Mouse (Mus musculus) intestine, embryonic 16.5 days (tissue): Measurements from ENCODE around the gene Igf1. TPM values are rescaled to one million over a fixed set of nuclear protein-coding genes. Genes with fewer than 3 reads are reported as not detected.

Experiments
- ATAC-seq: fragments of 200-750 bp; cut with Nextera tagmentation; 2 replicates; pipeline ENCODE4 v1.8.0; 2017; ENCODE audit warnings: moderate TSS enrichment, moderate library complexity
- H3K27ac ChIP-seq: fragments of 300-500 bp; sonication (generic); 2 replicates; pipeline ENCODE4 v1.5.1; 2014; ENCODE audit warnings: mild to moderate bottlenecking, low read length
- H3K27me3 ChIP-seq: fragments of 300-500 bp; sonication (generic); replicated peaks from 2 replicates; pipeline ENCODE4 v1.6.1; 2014; ENCODE audit warnings: low read length, control low read depth, mixed read lengths; ENCODE audit not compliant: control insufficient read depth, insufficient read depth
- H3K36me3 ChIP-seq: fragments of 300-500 bp; sonication (generic); 2 replicates; pipeline ENCODE4 v1.6.1; 2014; ENCODE audit warnings: low read length, control low read depth; ENCODE audit not compliant: control insufficient read depth, insufficient read depth
- H3K4me1 ChIP-seq: fragments of 300-500 bp; sonication (generic); 2 replicates; pipeline ENCODE4 v1.6.1; 2014; ENCODE audit warnings: low read length, control low read depth, mixed read lengths; ENCODE audit not compliant: control insufficient read depth, insufficient read depth
- H3K4me2 ChIP-seq: fragments of 300-500 bp; sonication (generic); 2 replicates; pipeline ENCODE4 v1.6.1; 2014; ENCODE audit warnings: low read depth, low read length, control low read depth
- H3K4me3 ChIP-seq: fragments of 300-500 bp; sonication (generic); 2 replicates; pipeline ENCODE4 v1.5.1; 2014; ENCODE audit warnings: mild to moderate bottlenecking, low read length
- H3K9ac ChIP-seq: fragments of 300-500 bp; sonication (generic); 2 replicates; pipeline ENCODE4 v1.6.1; 2014; ENCODE audit warnings: low read depth, low read length
- H3K9me3 ChIP-seq: fragments of 300-500 bp; sonication (generic); 2 replicates; pipeline ENCODE4 v1.6.1; 2016; ENCODE audit warnings: low read length, control low read depth; ENCODE audit not compliant: control insufficient read depth
- WGBS: fragments of 180-500 bp; shearing (Covaris S2); extraction: QIAGEN DNeasy Blood & Tissue Kit; methylation state at CpG from one replicate; pipeline ENCODE4 v1.1.7; 2014; 5-methylcytosine and 5-hydroxymethylcytosine counted together
- polyA plus RNA-seq: library from polyadenylated mRNA; unstranded; fragments of >200 nt; fragmentation: Nextera tagmentation; extraction: Ambion mirVana; gene quantifications from 2 replicates; pipeline ENCODE4 v1.2.1, GENCODE M21; 2015

Gene Igf1
- polyA plus RNA-seq, 1 experiment from 2014 or later, result 36.2 TPM

DNA sequence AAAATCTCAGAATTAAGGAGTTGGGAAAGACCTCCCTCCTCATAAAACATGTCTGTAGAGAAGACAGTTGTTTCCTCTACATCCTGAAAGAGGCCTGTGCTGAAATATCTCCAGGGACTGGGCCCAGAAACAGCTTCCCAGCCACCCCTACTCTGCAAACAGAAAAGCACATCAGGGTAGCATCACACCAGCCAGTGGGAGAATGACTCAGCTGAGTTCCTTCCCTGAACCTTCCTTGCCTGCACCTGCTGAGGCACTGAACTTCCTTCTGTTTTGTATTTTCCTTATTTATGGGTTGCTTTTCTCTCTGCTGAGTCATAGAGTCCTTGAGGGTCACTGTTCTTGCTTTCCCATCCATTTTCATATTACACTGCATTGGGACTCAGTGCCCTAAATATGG, 31.8 kb downstream of the Igf1 start:
- Histone ChIP-seq H3K9me3 (no peaks in the 10 kb centered on the region), H3K4me3 (no peak overlapping the region), H3K9ac (no peak overlapping the region), H3K4me1 (no peaks in the 10 kb centered on the region), H3K36me3 (no peaks in the 10 kb centered on the region), H3K27me3 (no peaks in the 10 kb centered on the region), H3K4me2 (no peak overlapping the region), H3K27ac (no peak overlapping the region)
- ATAC-seq, result no peak

DNA sequence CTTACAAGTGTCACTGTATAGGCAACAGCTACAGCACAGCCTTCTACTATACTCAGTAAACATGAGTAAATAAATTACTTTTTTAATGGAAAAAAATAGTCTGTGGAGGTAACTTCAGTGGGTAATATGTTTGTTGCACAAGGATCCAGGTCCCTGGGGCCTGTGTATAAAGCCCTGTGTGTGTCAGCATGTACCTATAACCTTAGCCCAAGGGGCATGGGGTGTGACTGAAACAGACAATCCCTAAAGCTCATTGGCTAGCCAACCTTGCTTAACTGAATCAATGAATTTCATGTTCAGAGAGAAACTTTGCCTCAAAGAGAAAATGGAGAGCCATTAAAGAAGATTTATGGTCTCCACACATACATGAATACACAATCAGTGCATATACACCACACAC, 34.2 kb downstream of the Igf1 start:
- no peaks in the 10 kb centered on the region for H3K36me3 ChIP-seq
- no peaks in the 10 kb centered on the region for H3K4me1 ChIP-seq
- H3K9ac ChIP-seq, result no peak overlapping the region
- H3K27me3 ChIP-seq, result no peaks in the 10 kb centered on the region
- no peak overlapping the region for H3K4me3 ChIP-seq
- no peak overlapping the region for H3K4me2 ChIP-seq
- no peak for ATAC-seq
- no peak overlapping the region for H3K27ac ChIP-seq
- H3K9me3 ChIP-seq, result no peaks in the 10 kb centered on the region

- no peak overlapping the region for H3K9ac ChIP-seq
- H3K27ac ChIP-seq, result no peak overlapping the region
- H3K36me3 ChIP-seq, result no peaks in the 10 kb centered on the region
- 90% methylated on average over 1 of the region's 1 CpGs for WGBS
- H3K4me3 ChIP-seq, result no peak overlapping the region
- no peaks in the 10 kb centered on the region for H3K4me1 ChIP-seq
- no peak for ATAC-seq
- no peaks in the 10 kb centered on the region for H3K9me3 ChIP-seq
- H3K27me3 ChIP-seq, result no peaks in the 10 kb centered on the region
- H3K4me2 ChIP-seq, result no peak overlapping the region
These were observed 35.2 kb downstream of the Igf1 start for GRCm38 (mm10) chr10:87893272-87893671.

GRCm38 (mm10) chr10:87894461-87895120, 36.5 kb downstream of the Igf1 start:
- H3K9ac ChIP-seq, result no peak overlapping the region
- no peaks in the 10 kb centered on the region for H3K36me3 ChIP-seq
- ATAC-seq, result no peak
- no peak overlapping the region for H3K4me2 ChIP-seq
- H3K27ac ChIP-seq, result no peak overlapping the region
- no peaks in the 10 kb centered on the region for H3K27me3 ChIP-seq
- H3K4me3 ChIP-seq, result no peak overlapping the region
- no peaks in the 10 kb centered on the region for H3K4me1 ChIP-seq
- 74% methylated on average over 4 of the region's 4 CpGs for WGBS
- H3K9me3 ChIP-seq, result no peaks in the 10 kb centered on the region

DNA sequence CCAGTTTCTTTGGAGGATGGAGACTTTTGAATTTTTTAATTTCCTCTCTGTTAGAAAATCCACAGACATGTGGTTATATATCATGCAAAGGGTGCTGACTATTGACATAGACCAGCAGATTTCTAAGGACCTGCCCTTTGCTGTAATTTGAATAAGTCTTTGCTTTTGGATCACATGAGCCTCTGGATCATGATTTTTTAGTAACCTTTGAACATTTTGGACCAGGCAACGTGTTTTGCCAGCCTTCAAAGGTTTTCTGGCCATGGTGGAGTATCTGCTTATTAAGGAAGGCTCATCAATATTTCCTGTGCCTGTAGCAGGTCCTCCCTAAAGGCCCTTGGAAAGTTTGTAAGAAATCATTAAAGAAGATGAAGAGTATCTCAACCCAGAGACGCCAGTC, 37.3 kb downstream of the Igf1 start:
- H3K4me1 ChIP-seq, result no peaks in the 10 kb centered on the region
- WGBS, result 60% methylated on average over 2 of the region's 2 CpGs

DNA sequence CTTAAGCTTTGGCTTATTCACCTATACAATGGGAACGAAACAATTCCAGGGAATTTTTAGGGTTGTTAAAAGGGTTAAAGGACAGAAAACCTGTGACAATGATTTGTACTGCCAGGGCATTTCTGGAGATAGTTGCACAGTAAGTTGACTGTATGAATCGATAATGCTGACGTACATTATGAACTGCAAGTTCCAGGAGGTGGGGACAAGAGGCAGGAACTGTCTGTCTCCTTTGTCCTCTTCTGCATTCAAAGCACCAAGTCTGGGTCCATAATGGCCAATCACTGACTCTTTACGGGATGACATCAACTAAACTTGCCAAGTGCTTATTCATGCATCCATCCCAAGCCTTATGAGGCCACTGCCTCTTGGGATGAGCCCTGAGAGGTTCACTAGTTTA, 39.3 kb downstream of the Igf1 start:
- H3K27me3 ChIP-seq, result no peaks in the 10 kb centered on the region
- H3K4me2 ChIP-seq, result no peak overlapping the region
- WGBS, result 89% methylated on average over 4 of the region's 4 CpGs
- no peak overlapping the region for H3K9ac ChIP-seq
- H3K36me3 ChIP-seq, result no peaks in the 10 kb centered on the region
- ATAC-seq, result no peak
- H3K27ac ChIP-seq, result no peak overlapping the region
- no peak overlapping the region for H3K4me3 ChIP-seq
- H3K9me3 ChIP-seq, result no peaks in the 10 kb centered on the region
- no peaks in the 10 kb centered on the region for H3K4me1 ChIP-seq

More for the DNA sequence above, 37.3 kb downstream of the Igf1 start:
- Histone ChIP-seq H3K9me3 (no peaks in the 10 kb centered on the region), H3K36me3 (no peaks in the 10 kb centered on the region), H3K27me3 (no peaks in the 10 kb centered on the region), H3K27ac (no peak overlapping the region), H3K9ac (no peak overlapping the region), H3K4me2 (no peak overlapping the region), H3K4me3 (no peak overlapping the region)
- ATAC-seq, result no peak

DNA sequence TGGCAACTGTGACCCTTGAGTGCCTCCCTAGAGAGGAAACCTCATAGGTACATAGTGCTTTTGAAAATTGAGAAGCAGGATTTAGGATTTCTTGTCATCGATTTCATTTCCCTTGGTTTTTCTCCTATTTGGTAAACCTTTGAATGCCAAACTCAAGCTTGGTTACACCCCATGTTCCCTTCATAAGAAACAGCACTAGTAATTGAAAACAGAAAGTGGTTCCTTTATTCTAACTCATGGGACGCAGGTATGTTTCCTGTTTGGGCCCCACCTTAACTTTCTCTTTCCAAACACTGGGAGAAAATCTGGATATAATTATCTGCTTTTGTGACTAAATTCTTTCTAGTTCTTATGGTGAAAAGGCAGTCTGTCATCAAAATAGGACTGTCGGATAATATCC, 40.8 kb downstream of the Igf1 start:
- no peak overlapping the region for H3K27ac ChIP-seq
- no peaks in the 10 kb centered on the region for H3K4me1 ChIP-seq
- no peaks in the 10 kb centered on the region for H3K9me3 ChIP-seq
- H3K9ac ChIP-seq, result no peak overlapping the region
- no peak for ATAC-seq
- no peak overlapping the region for H3K4me2 ChIP-seq
- no peaks in the 10 kb centered on the region for H3K27me3 ChIP-seq
- WGBS, result 93% methylated on average over 3 of the region's 3 CpGs
- H3K36me3 ChIP-seq, result no peaks in the 10 kb centered on the region
- no peak overlapping the region for H3K4me3 ChIP-seq

GRCm38 (mm10) chr10:87901916-87902315, 43.9 kb downstream of the Igf1 start:
- H3K9me3 ChIP-seq, result no peaks in the 10 kb centered on the region
- no peak overlapping the region for H3K9ac ChIP-seq
- no peaks in the 10 kb centered on the region for H3K27me3 ChIP-seq
- no peak for ATAC-seq
- H3K36me3 ChIP-seq, result no peaks in the 10 kb centered on the region
- no peak overlapping the region for H3K4me2 ChIP-seq
- H3K4me1 ChIP-seq, result no peaks in the 10 kb centered on the region
- no peak overlapping the region for H3K4me3 ChIP-seq
- no peak overlapping the region for H3K27ac ChIP-seq
- 75% methylated on average over 7 of the region's 7 CpGs for WGBS

- no peak overlapping the region for H3K4me2 ChIP-seq
- no peak for ATAC-seq
- H3K9me3 ChIP-seq, result no peaks in the 10 kb centered on the region
- no peaks in the 10 kb centered on the region for H3K27me3 ChIP-seq
- H3K4me1 ChIP-seq, result no peaks in the 10 kb centered on the region
- H3K4me3 ChIP-seq, result no peak overlapping the region
- no peaks in the 10 kb centered on the region for H3K36me3 ChIP-seq
- 58% methylated on average over 5 of the region's 5 CpGs for WGBS
- H3K9ac ChIP-seq, result no peak overlapping the region
- no peak overlapping the region for H3K27ac ChIP-seq
These were observed 46.3 kb downstream of the Igf1 start for GRCm38 (mm10) chr10:87904324-87904723.

DNA sequence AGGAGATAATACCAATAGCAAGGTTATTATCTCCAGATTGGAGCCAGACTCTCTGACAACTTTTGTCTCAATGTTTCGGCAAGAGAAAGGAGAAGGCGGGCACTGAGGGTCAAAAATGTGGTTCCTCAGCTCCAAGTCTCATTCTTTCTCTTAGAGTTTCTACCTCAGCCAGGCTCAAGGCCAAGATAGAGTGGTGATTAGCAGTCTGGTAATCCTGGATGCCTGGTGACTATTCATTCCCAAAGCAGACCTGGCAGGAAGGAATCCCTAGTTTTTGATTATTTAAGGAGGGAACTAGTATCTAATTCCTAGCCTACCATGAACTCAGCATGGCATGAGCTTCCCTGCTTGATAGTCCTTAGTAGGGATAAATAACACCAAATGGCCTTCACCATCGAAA, 47.0 kb downstream of the Igf1 start:
- no peak overlapping the region for H3K27ac ChIP-seq
- H3K4me1 ChIP-seq, result no peaks in the 10 kb centered on the region
- no peaks in the 10 kb centered on the region for H3K9me3 ChIP-seq
- ATAC-seq, result no peak
- no peak overlapping the region for H3K9ac ChIP-seq
- no peak overlapping the region for H3K4me3 ChIP-seq
- H3K27me3 ChIP-seq, result no peaks in the 10 kb centered on the region
- no peaks in the 10 kb centered on the region for H3K36me3 ChIP-seq
- no peak overlapping the region for H3K4me2 ChIP-seq
- WGBS, result 80% methylated on average over 3 of the region's 3 CpGs
